ENCODE assay signal across 8 mouse cellular contexts in genomic region chr8:71381421-71381970, GRCm38 (mm10). TPM values are rescaled to one million over a fixed set of nuclear protein-coding genes. Genes with fewer than 3 reads are reported as not detected.
DNase-seq lines count a peak whose midpoint lies in the region; ATAC-seq and TF ChIP-seq lines count a peak whose summit lies in the region.

TSS of gene Nr2f6 (minus strand) at chr8:71381960.

- H3K27ac ChIP-seq in embryonic fibroblast, embryonic 13.5 days (ENCODE audit: insufficient read depth, low read length): peak within 1 kb of the TSS; percentile 93
- H3K27ac ChIP-seq in heart, postnatal 0 days (ENCODE audit: low read depth): peak within 1 kb of the TSS; percentile 90
- H3K27ac ChIP-seq in neural tube, embryonic 14.5 days (ENCODE audit: low read depth, low read length): peak within 1 kb of the TSS; percentile 82

- WGBS in heart, postnatal 0 days: under 1% methylated on average over 57 of the region's 89 CpGs
- under 1% methylated on average over 62 of the region's 89 CpGs for WGBS in neural tube, embryonic 14.5 days

- H3K4me2 ChIP-seq in heart, postnatal 0 days (ENCODE audit: low read depth, low read length): peak within 1 kb of the TSS; percentile 100
- peak within 1 kb of the TSS; percentile 100 for H3K4me2 ChIP-seq in neural tube, embryonic 14.5 days (ENCODE audit: low read depth, low read length)

- no peaks in the 10 kb centered on the region for H3K9me3 ChIP-seq in heart, postnatal 0 days (replicated peaks; ENCODE audit: control insufficient read depth, low read length)
- H3K9me3 ChIP-seq in neural tube, embryonic 14.5 days (ENCODE audit: control insufficient read depth, low read length): no peaks in the 10 kb centered on the region

- H3K9ac ChIP-seq in heart, postnatal 0 days (replicated peaks; ENCODE audit: low read depth, low read length): peak within 1 kb of the TSS; percentile 80
- peak within 1 kb of the TSS; percentile 87 for H3K9ac ChIP-seq in neural tube, embryonic 14.5 days (replicated peaks; ENCODE audit: low read depth, low read length)

- H3K36me3 ChIP-seq in heart, postnatal 0 days (replicated peaks; ENCODE audit: control insufficient read depth, insufficient read depth, low read length): peaks cover 9% of the 10 kb centered on the region; the same call in 1 of the 2 replicates
- H3K36me3 ChIP-seq in neural tube, embryonic 14.5 days (ENCODE audit: control insufficient read depth, insufficient read depth, low read length): no peaks in the 10 kb centered on the region

- H3K4me3 ChIP-seq in embryonic fibroblast, embryonic 13.5 days (ENCODE audit: insufficient read depth, low read length): peak within 1 kb of the TSS; percentile 90
- H3K4me3 ChIP-seq in heart, postnatal 0 days (ENCODE audit: low read depth, low read length): peak within 1 kb of the TSS; percentile 93
- peak within 1 kb of the TSS; percentile 76 for H3K4me3 ChIP-seq in neural tube, embryonic 14.5 days (ENCODE audit: low read depth, low read length)

- DNase-seq in A20 (ENCODE audit: low read depth, low spot score): peak; percentile 85
- peak; percentile 84 for DNase-seq in adrenal gland, adult 2 months
- DNase-seq in heart, postnatal 0 days (ENCODE audit: low spot score): no peak
- peak; percentile 84 to 91 for DNase-seq in kidney, postnatal 4 days
- DNase-seq in lung, adult 18-20 months: peak; percentile 81 to 85
- peak; percentile 76 to 81 for DNase-seq in urinary bladder, postnatal 4 days (ENCODE audit: low spot score in 2 of 2)

- H3K27me3 ChIP-seq in heart, postnatal 0 days (ENCODE audit: control insufficient read depth, insufficient read depth, low read length): no peaks in the 10 kb centered on the region
- H3K27me3 ChIP-seq in neural tube, embryonic 14.5 days (ENCODE audit: control insufficient read depth, insufficient read depth, low read length): no peaks in the 10 kb centered on the region; the same call in 1 of the 2 replicates

- H3K4me1 ChIP-seq in embryonic fibroblast, embryonic 13.5 days (ENCODE audit: control insufficient read depth, insufficient read depth, low read length): peaks cover 5% of the 10 kb centered on the region
- peaks cover 19% of the 10 kb centered on the region for H3K4me1 ChIP-seq in heart, postnatal 0 days (ENCODE audit: control insufficient read depth, insufficient read depth)
- H3K4me1 ChIP-seq in neural tube, embryonic 14.5 days (ENCODE audit: control insufficient read depth, insufficient read depth, low read length): peaks cover 27% of the 10 kb centered on the region

- TF ChIP-seq CTCF in embryonic fibroblast, embryonic 13.5 days (IDR thresholded peaks at IDR 0.05; ENCODE audit: borderline replicate concordance, insufficient read depth, low read length): no peak
- TF ChIP-seq CTCF in heart, postnatal 0 days (IDR thresholded peaks at IDR 0.05; ENCODE audit: low read depth): no peak

- 0 out of 2 replicates have a peak, but pooled peaks have one; percentile 14 for TF ChIP-seq EP300 in heart, postnatal 0 days (IDR thresholded peaks at IDR 0.05; ENCODE audit: low read depth)

- TF ChIP-seq POLR2A in embryonic fibroblast, embryonic 13.5 days (IDR thresholded peaks at IDR 0.05; ENCODE audit: low read depth, low read length): peak; percentile 14

- peak; percentile 54 for ATAC-seq in heart, postnatal 0 days (ENCODE audit: insufficient read depth, low read depth)
- peak; percentile 59 for ATAC-seq in neural tube, embryonic 14.5 days (ENCODE audit: low read depth)

RNA-seq across cellular contexts. Expression of gene Nr2f6, which starts in this region (rescaled TPM):
- 10 to 100 TPM; 49.7 to 71.5 TPM for total RNA-seq in adrenal gland, adult 2 months (2021)
- 335 and 389 TPM in 2 replicates for polyA plus RNA-seq in adrenal gland, adult 2 months (2012; rRNA removed)
- 40.8 and 48.9 TPM in 2 replicates for polyA plus RNA-seq in embryonic fibroblast, embryonic 13.5 days (2011; ENCODE audit: insufficient read length, low read depth, missing spikeins)
- total RNA-seq in heart, postnatal 0 days (2014; rRNA removed; ENCODE audit: low replicate concordance): 162 and 174 TPM in 2 replicates
- 38.3 and 40.5 TPM in 2 replicates for polyA plus RNA-seq in heart, postnatal 0 days (2015; fragmentation: Nextera tagmentation; extraction: Ambion mirVana)
- 22.3 and 32.8 TPM in 2 replicates for polyA plus RNA-seq in neural tube, embryonic 14.5 days (2014; fragmentation: Nextera tagmentation; extraction: Ambion mirVana)
